Mouse (Mus musculus) midbrain, embryonic 14.5 days (tissue): ENCODE measurements around the gene Itga2. TPM values are rescaled to one million over a fixed set of nuclear protein-coding genes. Genes with fewer than 3 reads are reported as not detected.

Experiments used
- ATAC-seq: fragments of 200-750 bp; cut with Nextera tagmentation; 2 replicates; pipeline ENCODE4 v1.8.0; 2017; ENCODE audit warnings: moderate number of reproducible peaks, moderate library complexity; ENCODE audit not compliant: low FRiP score, low TSS enrichment
- DNase-seq: peaks from one replicate; pipeline ENCODE4 v3.0.0-alpha.2; 2015
- H3K27ac ChIP-seq: fragments of 300-500 bp; sonication (generic); replicated peaks from 2 replicates; pipeline ENCODE4 v1.5.1; 2014; ENCODE audit warnings: mild to moderate bottlenecking, low read depth, low read length, moderate library complexity
- H3K27me3 ChIP-seq: fragments of 300-500 bp; sonication (generic); 2 replicates; pipeline ENCODE4 v1.6.1; 2014; ENCODE audit warnings: low read length, control low read depth, mixed read lengths; ENCODE audit not compliant: control insufficient read depth, insufficient read depth
- H3K36me3 ChIP-seq: fragments of 300-500 bp; sonication (generic); 2 replicates; pipeline ENCODE4 v1.6.1; 2014; ENCODE audit warnings: low read length, control low read depth; ENCODE audit not compliant: control insufficient read depth, insufficient read depth
- H3K4me1 ChIP-seq: fragments of 300-500 bp; sonication (generic); 2 replicates; pipeline ENCODE4 v1.6.1; 2014; ENCODE audit warnings: mild to moderate bottlenecking, antibody characterized with exemption, low read length, control low read depth; ENCODE audit not compliant: control insufficient read depth, insufficient read depth
- H3K4me2 ChIP-seq: fragments of 300-500 bp; sonication (generic); 2 replicates; pipeline ENCODE4 v1.6.1; 2014; ENCODE audit warnings: mild to moderate bottlenecking, low read length, moderate library complexity
- H3K4me3 ChIP-seq: fragments of 300-500 bp; sonication (generic); replicated peaks from 2 replicates; pipeline ENCODE4 v1.5.1; 2014; ENCODE audit warnings: low read depth, low read length
- H3K9ac ChIP-seq: fragments of 300-500 bp; sonication (generic); replicated peaks from 2 replicates; pipeline ENCODE4 v1.6.1; 2014; ENCODE audit warnings: mild to moderate bottlenecking, low read length, moderate library complexity
- H3K9me3 ChIP-seq: fragments of 300-500 bp; sonication (generic); 2 replicates; pipeline ENCODE4 v1.6.1; 2016; ENCODE audit warnings: low read length, control low read depth, mixed read lengths; ENCODE audit not compliant: control insufficient read depth
- WGBS: fragments of 180-500 bp; shearing (Covaris S2); extraction: QIAGEN DNeasy Blood & Tissue Kit; methylation state at CpG from one replicate; pipeline ENCODE4 v1.1.7; 2014; 5-methylcytosine and 5-hydroxymethylcytosine counted together
- polyA plus RNA-seq: library from polyadenylated mRNA; unstranded; fragments of >200 nt; fragmentation: Nextera tagmentation; extraction: Ambion mirVana; gene quantifications from 2 replicates; pipeline ENCODE4 v1.2.1, GENCODE M21; 2014

Gene Itga2
- polyA plus RNA-seq, 1 experiment from 2014 or later = 2.1 TPM

- DNase-seq = no peak
- H3K4me1 ChIP-seq = no peaks in the 10 kb centered on the region
- no peak overlapping the region for H3K4me2 ChIP-seq
- H3K36me3 ChIP-seq = no peaks in the 10 kb centered on the region
- no peaks in the 10 kb centered on the region for H3K27me3 ChIP-seq
- 91% methylated on average over 7 of the region's 7 CpGs for WGBS
- no peaks in the 10 kb centered on the region for H3K9me3 ChIP-seq
- H3K4me3 ChIP-seq = no peak overlapping the region
- ATAC-seq = no peak
- H3K27ac ChIP-seq = no peak overlapping the region
- H3K9ac ChIP-seq = no peak overlapping the region
Observed at GRCm38 (mm10) chr13:114895896-114896295, 36.0 kb downstream of the Itga2 start.

DNA sequence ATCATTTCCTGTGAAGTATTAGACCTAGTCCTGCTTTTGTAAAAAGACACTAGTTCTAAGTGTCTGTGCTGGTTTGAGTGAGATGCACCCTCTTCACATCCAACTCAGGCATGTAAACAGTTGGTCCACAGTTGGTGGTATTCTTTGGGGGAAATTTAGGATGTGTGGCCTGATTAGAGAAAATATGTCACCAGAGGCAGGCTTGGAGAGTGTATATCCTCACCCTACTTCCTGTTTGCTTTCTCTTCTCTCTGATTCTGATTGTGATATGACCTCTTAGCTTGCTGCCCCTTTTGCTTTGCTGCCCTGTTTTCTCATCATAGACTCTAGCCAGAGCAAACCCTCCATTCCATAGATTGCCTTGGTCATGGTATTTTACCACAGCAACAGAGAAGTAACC, 37.2 kb downstream of the Itga2 start:
- ATAC-seq (no peak), DNase-seq (no peak)
- H3K4me2 ChIP-seq = no peak overlapping the region
- no peaks in the 10 kb centered on the region for H3K27me3 ChIP-seq
- H3K36me3 ChIP-seq = no peaks in the 10 kb centered on the region
- no peak overlapping the region for H3K9ac ChIP-seq
- H3K27ac ChIP-seq = no peak overlapping the region
- H3K4me1 ChIP-seq = no peaks in the 10 kb centered on the region
- no peaks in the 10 kb centered on the region for H3K9me3 ChIP-seq
- no peak overlapping the region for H3K4me3 ChIP-seq

DNA sequence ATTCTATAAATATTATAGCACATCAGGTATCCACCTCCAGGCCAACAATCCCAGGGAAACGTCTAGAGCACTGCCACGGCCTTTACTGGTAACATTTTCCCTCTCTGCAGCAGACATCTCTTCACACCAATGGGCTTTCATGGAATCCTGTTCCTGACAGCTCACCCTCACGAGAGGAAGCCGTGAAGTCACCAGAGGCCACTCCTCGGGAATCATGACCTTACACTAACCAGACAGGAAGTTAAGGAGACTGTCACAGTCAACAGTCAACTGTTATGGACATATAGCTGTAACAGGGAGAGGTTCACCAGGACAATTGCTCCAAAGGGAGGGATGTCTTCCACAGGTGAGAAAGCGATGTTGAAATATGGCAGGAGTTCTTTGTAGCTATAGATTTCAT, 40.2 kb downstream of the Itga2 start:
- Histone ChIP-seq H3K4me3 (no peak overlapping the region), H3K9ac (no peak overlapping the region), H3K27ac (no peak overlapping the region), H3K36me3 (no peaks in the 10 kb centered on the region), H3K4me1 (no peaks in the 10 kb centered on the region), H3K4me2 (no peak overlapping the region), H3K9me3 (no peaks in the 10 kb centered on the region), H3K27me3 (no peaks in the 10 kb centered on the region)
- WGBS = 85% methylated on average over 6 of the region's 6 CpGs
- ATAC-seq (no peak), DNase-seq (no peak)

DNA sequence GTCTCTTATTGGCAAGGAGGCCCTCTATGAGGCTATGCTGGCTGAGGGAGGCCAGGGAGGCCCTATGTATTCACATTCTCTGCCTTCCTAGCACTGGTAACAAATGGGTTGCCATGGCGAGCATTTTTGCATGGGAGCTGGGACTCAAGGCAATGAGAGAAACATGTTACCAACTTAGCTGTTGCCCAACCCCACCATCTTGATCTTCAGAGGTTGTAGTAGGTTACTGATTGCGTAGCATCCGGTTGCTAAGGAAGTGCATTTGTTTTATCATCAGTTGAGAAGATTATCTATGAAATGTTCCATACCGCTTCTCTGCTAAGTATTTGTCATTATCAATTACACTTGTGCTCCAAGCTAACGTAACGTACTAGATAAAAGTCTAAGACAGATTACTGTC, 44.2 kb downstream of the Itga2 start:
- Histone ChIP-seq H3K4me2 (no peak overlapping the region), H3K27ac (no peak overlapping the region), H3K9me3 (no peaks in the 10 kb centered on the region), H3K4me3 (no peak overlapping the region), H3K4me1 (no peaks in the 10 kb centered on the region), H3K27me3 (no peaks in the 10 kb centered on the region), H3K9ac (no peak overlapping the region), H3K36me3 (no peaks in the 10 kb centered on the region)
- WGBS = 89% methylated on average over 6 of the region's 6 CpGs
- no peak for DNase-seq
- ATAC-seq = no peak

GRCm38 (mm10) chr13:114887293-114887692, 44.6 kb downstream of the Itga2 start:
- DNase-seq (no peak), ATAC-seq (no peak)
- Histone ChIP-seq H3K27ac (no peak overlapping the region), H3K4me2 (no peak overlapping the region), H3K9ac (no peak overlapping the region), H3K36me3 (no peaks in the 10 kb centered on the region), H3K9me3 (no peaks in the 10 kb centered on the region), H3K4me3 (no peak overlapping the region), H3K4me1 (no peaks in the 10 kb centered on the region), H3K27me3 (no peaks in the 10 kb centered on the region)
- 92% methylated on average over 4 of the region's 4 CpGs for WGBS

- H3K9me3 ChIP-seq = no peaks in the 10 kb centered on the region
- H3K36me3 ChIP-seq = no peaks in the 10 kb centered on the region
- no peak overlapping the region for H3K4me3 ChIP-seq
- no peak overlapping the region for H3K27ac ChIP-seq
- DNase-seq (no peak), ATAC-seq (no peak)
- H3K9ac ChIP-seq = no peak overlapping the region
- H3K4me1 ChIP-seq = no peaks in the 10 kb centered on the region
- no peaks in the 10 kb centered on the region for H3K27me3 ChIP-seq
- H3K4me2 ChIP-seq = no peak overlapping the region
- WGBS = 71% methylated on average over 9 of the region's 9 CpGs
Observed at GRCm38 (mm10) chr13:114885171-114885570, 46.7 kb downstream of the Itga2 start.

DNA sequence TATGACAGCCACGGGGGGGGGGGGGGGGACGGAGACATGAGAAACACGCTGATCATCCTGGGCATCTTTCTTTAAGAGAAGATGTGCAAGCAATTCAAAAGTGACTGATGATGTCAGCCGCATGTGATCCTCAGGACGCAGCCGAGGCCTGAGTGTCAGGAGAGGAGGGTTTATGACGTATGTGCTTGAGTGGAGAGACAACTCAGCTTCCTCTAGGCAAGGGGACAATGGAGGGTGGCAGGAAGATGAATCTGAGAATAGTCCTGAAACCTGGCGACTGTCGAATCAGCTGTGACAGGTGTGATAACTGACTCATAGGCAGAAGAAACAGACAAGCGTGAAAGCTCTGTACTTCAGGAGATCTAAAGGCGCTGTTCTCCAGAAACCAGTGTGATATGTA, 53.2 kb downstream of the Itga2 start:
- ATAC-seq (no peak), DNase-seq (no peak)
- H3K9ac ChIP-seq = no peak overlapping the region
- H3K27me3 ChIP-seq = no peaks in the 10 kb centered on the region
- WGBS = 86% methylated on average over 11 of the region's 11 CpGs
- H3K9me3 ChIP-seq = no peaks in the 10 kb centered on the region
- H3K4me3 ChIP-seq = no peak overlapping the region
- H3K36me3 ChIP-seq = no peaks in the 10 kb centered on the region
- no peak overlapping the region for H3K4me2 ChIP-seq
- H3K27ac ChIP-seq = no peak overlapping the region
- H3K4me1 ChIP-seq = no peaks in the 10 kb centered on the region

GRCm38 (mm10) chr13:114876005-114876520, 55.8 kb downstream of the Itga2 start:
- Histone ChIP-seq H3K27me3 (no peaks in the 10 kb centered on the region), H3K4me2 (no peak overlapping the region), H3K4me1 (no peaks in the 10 kb centered on the region), H3K9ac (no peak overlapping the region), H3K36me3 (no peaks in the 10 kb centered on the region), H3K27ac (no peak overlapping the region), H3K4me3 (no peak overlapping the region), H3K9me3 (no peaks in the 10 kb centered on the region)
- DNase-seq (no peak), ATAC-seq (no peak)
- WGBS = 86% methylated on average over 2 of the region's 2 CpGs

DNA sequence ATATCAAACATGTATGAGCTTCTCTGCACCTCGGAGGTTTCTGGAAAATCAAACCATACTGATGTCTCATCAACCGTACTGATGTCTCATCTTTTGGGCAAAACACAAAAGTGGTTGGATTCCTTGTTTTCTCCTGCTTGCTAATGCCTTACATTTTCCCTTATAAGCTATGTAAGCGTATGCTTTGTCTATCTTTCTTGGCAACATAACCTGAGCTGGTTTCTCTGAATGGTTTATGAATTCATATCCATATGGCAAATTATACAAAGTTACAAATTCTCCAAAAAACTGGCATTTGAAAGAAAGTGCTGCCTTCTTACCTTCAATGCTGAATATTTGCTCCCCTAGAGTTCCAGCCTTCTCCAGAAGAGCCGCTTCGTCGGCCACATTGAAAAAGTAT, 57.2 kb downstream of the Itga2 start:
- 98% methylated on average over 6 of the region's 6 CpGs for WGBS

More for the DNA sequence above, 57.2 kb downstream of the Itga2 start:
- Histone ChIP-seq H3K27ac (no peak overlapping the region), H3K27me3 (no peaks in the 10 kb centered on the region), H3K9me3 (no peaks in the 10 kb centered on the region), H3K4me1 (no peaks in the 10 kb centered on the region), H3K4me3 (no peak overlapping the region), H3K36me3 (no peaks in the 10 kb centered on the region), H3K4me2 (no peak overlapping the region), H3K9ac (no peak overlapping the region)
- DNase-seq (no peak), ATAC-seq (no peak)
